Mouse (Mus musculus) small intestine, adult 2 months (tissue): ENCODE measurements around the gene Ccdc88b. TPM values are rescaled to one million over a fixed set of nuclear protein-coding genes. Genes with fewer than 3 reads are reported as not detected.

Experiments
- H3K27ac ChIP-seq: fragments of 200-500 bp; 2 replicates; pipeline ENCODE4 v1.5.1; 2012; ENCODE audit warnings: low read depth, low read length, control low read depth, inconsistent platforms; ENCODE audit not compliant: insufficient read depth
- H3K27me3 ChIP-seq: fragments of 200-500 bp; 2 replicates; pipeline ENCODE4 v1.6.1; 2012; ENCODE audit warnings: mild to moderate bottlenecking, moderate library complexity, low read length, inconsistent platforms; ENCODE audit not compliant: control insufficient read depth, insufficient read depth
- H3K36me3 ChIP-seq: fragments of 200-500 bp; 2 replicates; pipeline ENCODE4 v1.6.1; 2012; ENCODE audit warnings: mild to moderate bottlenecking, low read length, control low read depth, inconsistent platforms; ENCODE audit not compliant: control insufficient read depth, insufficient read depth
- H3K4me1 ChIP-seq: fragments of 200-500 bp; 2 replicates; pipeline ENCODE4 v1.6.1; 2012; ENCODE audit warnings: low read length, inconsistent platforms, mixed read lengths; ENCODE audit not compliant: control insufficient read depth, insufficient read depth, insufficient read length
- H3K4me3 ChIP-seq: fragments of 200-500 bp; 2 replicates; pipeline ENCODE4 v1.5.1; 2012; ENCODE audit warnings: low read depth, mild to moderate bottlenecking, control low read depth, inconsistent platforms, low read length, moderate library complexity
- CTCF ChIP-seq: fragments of 200-500 bp; IDR thresholded peaks from 2 replicates; pipeline ENCODE4 v1.5.1; 2012; ENCODE audit warnings: low read depth, mild to moderate bottlenecking, control low read depth, inconsistent platforms, low read length, moderate library complexity, mixed read lengths; ENCODE audit not compliant: insufficient replicate concordance, insufficient read length; ENCODE audit errors: extremely low read depth
- POLR2A ChIP-seq: fragments of 200-500 bp; IDR thresholded peaks from 2 replicates; pipeline ENCODE4 v1.6.1; 2012; ENCODE audit warnings: low read depth, mild to moderate bottlenecking, control low read depth, inconsistent platforms, low read length, moderate library complexity
- WGBS: fragments of 180-500 bp; shearing (Covaris S2); methylation state at CpG from one replicate; pipeline ENCODE4 v1.1.7; 2018; 5-methylcytosine and 5-hydroxymethylcytosine counted together
- polyA plus RNA-seq: library from polyadenylated mRNA; depleted of rRNA; stranded (reverse); fragments of >200 nt; gene quantifications from 2 replicates; pipeline ENCODE4 v1.2.3, GENCODE M21; 2012

The Ccdc88b gene
- polyA plus RNA-seq, 1 experiment = 34.6 TPM

GRCm38 (mm10) chr19:6851497-6851896 lies 6.5 kb downstream of the Ccdc88b start:
- Histone ChIP-seq H3K4me3 (no peak overlapping the region), H3K4me1 (peaks cover 43% of the 10 kb centered on the region), H3K27ac (peak overlapping the region; percentile 93), H3K36me3 (no peaks in the 10 kb centered on the region; the same call in 1 of the 2 replicates), H3K27me3 (no peaks in the 10 kb centered on the region)
- TF ChIP-seq POLR2A (no peak), CTCF (no peak)
- 74% methylated on average over 3 of the region's 3 CpGs for WGBS

DNA sequence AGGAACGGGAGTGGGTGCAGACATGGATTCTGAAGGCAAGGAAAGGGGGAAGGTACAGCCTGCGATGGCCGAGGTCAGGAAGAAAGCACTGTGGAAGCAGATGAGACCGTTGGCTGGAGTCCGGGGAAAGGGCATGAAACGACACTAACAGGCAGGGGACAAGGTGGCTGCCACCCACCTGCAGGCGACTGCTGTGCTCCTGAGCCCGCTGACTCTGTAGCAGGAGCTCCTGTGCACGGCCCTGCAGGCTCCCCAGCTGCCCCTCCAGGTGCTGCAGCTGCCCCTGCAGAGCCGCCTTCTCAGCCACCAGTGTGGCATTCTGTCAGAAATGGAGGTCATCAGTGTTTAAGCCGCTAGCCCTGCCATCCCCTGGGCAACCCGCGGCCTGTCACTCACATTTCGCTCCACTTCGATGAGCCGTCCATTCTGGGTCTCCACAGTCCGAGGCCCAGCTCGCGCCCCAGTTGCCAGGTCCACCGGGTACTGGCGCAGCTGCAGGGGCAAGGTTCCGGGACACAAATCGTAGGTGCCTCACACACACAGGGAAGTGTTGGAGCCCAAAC lies 8.4 kb downstream of the Ccdc88b start:
- no peak for TF ChIP-seq CTCF
- no peak for TF ChIP-seq POLR2A
- Histone ChIP-seq H3K4me3 (no peak overlapping the region), H3K4me1 (peaks cover 28% of the 10 kb centered on the region), H3K27me3 (no peaks in the 10 kb centered on the region), H3K27ac (no peak overlapping the region), H3K36me3 (no peaks in the 10 kb centered on the region; the same call in 1 of the 2 replicates)
- WGBS = 93% methylated on average over 23 of the region's 23 CpGs

- Histone ChIP-seq H3K4me1 (peaks cover 21% of the 10 kb centered on the region), H3K36me3 (no peaks in the 10 kb centered on the region; the same call in 1 of the 2 replicates), H3K27me3 (no peaks in the 10 kb centered on the region), H3K4me3 (peak overlapping the region; percentile 27), H3K27ac (no peak overlapping the region)
- TF ChIP-seq POLR2A (no peak), CTCF (no peak)
- 19% methylated on average over 31 of the region's 31 CpGs for WGBS
Observed at GRCm38 (mm10) chr19:6847841-6848517, 10.0 kb downstream of the Ccdc88b start.

DNA sequence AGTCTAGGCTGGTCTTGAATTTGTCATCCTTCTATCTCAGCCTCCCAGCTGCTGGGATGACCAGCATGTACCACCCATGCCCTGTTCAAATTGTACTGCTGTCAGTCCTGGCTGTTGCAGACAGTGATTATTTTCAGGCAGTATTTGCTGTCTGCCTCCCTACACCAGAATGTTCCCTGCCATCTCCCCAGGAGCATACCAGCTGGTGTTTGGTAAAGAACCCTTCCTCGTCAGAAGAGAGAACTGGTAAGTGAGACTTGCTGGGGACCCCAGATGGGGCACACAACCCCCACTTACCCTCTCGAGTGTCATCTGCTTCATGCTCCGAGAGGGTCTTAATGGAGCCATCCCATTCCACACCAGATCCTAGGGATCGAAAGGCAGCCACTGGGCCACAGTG lies 12.0 kb downstream of the Ccdc88b start:
- H3K27ac ChIP-seq = no peak overlapping the region
- WGBS = 88% methylated on average over 4 of the region's 4 CpGs
- peaks cover 9% of the 10 kb centered on the region for H3K4me1 ChIP-seq
- H3K36me3 ChIP-seq = no peaks in the 10 kb centered on the region; the same call in 1 of the 2 replicates
- H3K27me3 ChIP-seq = no peaks in the 10 kb centered on the region
- no peak overlapping the region for H3K4me3 ChIP-seq
- no peak for TF ChIP-seq POLR2A
- no peak for TF ChIP-seq CTCF

DNA sequence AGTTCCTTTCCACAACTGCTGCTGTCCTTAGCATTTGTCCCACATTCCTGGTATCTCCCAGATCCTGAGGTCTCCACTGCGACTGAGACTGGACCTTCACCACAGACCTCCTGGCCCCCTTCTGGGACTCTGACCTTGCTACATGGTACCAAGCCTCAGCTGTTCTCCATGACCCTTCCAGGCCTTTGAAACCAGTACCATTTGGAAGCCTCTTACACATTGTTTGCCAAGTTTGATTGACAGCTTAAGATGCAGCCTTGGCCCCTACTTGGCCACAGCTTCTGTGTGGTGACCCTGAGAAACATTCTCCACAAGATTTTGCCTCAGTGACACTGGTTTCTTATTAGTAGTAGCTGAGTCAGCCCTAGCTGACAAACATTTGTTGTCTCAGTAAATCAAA lies 15.7 kb downstream of the Ccdc88b start:
- no peak for TF ChIP-seq POLR2A
- TF ChIP-seq CTCF = no peak
- H3K27ac ChIP-seq = no peak overlapping the region
- H3K4me3 ChIP-seq = no peak overlapping the region
- 95% methylated on average over 1 of the region's 1 CpGs for WGBS
- H3K4me1 ChIP-seq = peaks cover 10% of the 10 kb centered on the region
- peaks cover 10% of the 10 kb centered on the region for H3K36me3 ChIP-seq
- H3K27me3 ChIP-seq = no peaks in the 10 kb centered on the region

DNA sequence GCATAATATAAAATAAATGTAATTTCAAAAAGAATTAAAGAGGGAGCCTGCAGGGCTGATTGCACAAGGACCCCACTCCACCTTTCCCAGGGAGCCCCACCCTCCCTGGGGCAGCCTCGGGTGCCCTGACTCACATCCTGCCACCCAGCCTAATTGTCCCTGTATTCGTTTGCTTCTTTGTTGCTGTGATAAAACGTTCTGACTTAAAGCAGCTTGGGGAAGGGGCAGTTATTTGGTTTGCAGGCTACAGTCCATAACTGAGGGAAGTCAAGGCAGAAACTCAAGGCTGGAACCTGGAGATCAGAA lies 16.8 kb downstream of the Ccdc88b start:
- H3K4me1 ChIP-seq = peaks cover 10% of the 10 kb centered on the region
- no peaks in the 10 kb centered on the region for H3K27me3 ChIP-seq
- WGBS = 17% methylated on average over 3 of the region's 3 CpGs
- peaks cover 18% of the 10 kb centered on the region for H3K36me3 ChIP-seq
- TF ChIP-seq CTCF = no peak
- TF ChIP-seq POLR2A = no peak
- no peak overlapping the region for H3K27ac ChIP-seq
- no peak overlapping the region for H3K4me3 ChIP-seq

DNA sequence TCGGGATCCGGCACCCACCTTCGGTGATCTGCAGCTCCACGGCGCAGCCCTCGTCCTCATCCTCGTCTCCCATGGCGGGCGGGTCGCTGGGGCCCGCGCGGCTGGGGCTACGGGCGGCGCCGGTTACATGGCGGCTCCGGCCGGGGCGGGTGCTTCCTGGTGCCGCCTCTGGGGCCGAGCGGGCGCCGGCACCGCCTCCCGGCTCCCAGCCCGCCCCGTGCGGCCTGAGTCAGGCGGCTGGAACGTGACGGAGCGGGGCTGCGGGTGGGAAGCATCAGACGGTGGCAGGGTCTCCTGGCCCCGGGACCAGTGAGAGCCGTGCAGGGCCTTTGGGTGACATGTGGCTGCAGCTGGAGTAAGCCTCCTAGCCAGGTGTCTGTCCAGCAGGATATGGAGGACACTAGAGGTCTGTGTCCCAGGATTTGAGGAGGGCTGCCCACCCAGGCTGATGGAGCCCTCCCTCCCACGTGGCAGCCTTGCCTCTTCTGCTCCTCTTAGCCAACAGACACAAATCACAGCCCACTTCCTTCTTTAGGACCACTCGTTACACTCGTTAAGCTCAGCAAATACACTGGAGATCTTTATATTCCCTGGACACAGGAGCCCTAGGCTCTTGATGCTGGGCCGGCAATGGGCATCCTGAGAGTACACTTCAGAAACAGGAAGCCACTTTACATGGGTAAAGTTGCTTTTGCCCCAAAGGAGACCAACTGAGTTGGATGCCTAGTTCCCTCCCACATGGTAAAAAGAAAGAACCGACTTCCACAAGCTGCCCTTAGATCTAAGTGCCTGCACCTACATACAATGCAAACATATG lies 17.3 kb downstream of the Ccdc88b start, which contains the start of gene Rps6ka4:
Gene Rps6ka4, minus strand, starts transcription at position 162 of the 817 bp plus-strand sequence.
- peak within 1 kb of the TSS; percentile 69 for H3K4me3 ChIP-seq
- TF ChIP-seq POLR2A (peak; percentile 32; the same call in 1 of the 2 replicates), CTCF (no peak)
- no peaks in the 10 kb centered on the region for H3K27me3 ChIP-seq
- H3K27ac ChIP-seq = peak within 1 kb of the TSS; percentile 36; the same call in 1 of the 2 replicates
- peaks cover 10% of the 10 kb centered on the region for H3K4me1 ChIP-seq
- 3% methylated on average over 43 of the region's 44 CpGs for WGBS
- peaks cover 21% of the 10 kb centered on the region for H3K36me3 ChIP-seq
